Mouse (Mus musculus) liver, embryonic 15.5 days (tissue): ENCODE data around the gene Pdia6. TPM values are rescaled to one million over a fixed set of nuclear protein-coding genes. Genes with fewer than 3 reads are reported as not detected.

Experiments used
- ATAC-seq: fragments of 200-750 bp; cut with Nextera tagmentation; 2 replicates; pipeline ENCODE4 v1.8.0; 2017; ENCODE audit warnings: moderate number of reproducible peaks, mild to moderate bottlenecking, moderate library complexity; ENCODE audit not compliant: insufficient read depth
- H3K27ac ChIP-seq: fragments of 300-500 bp; sonication (generic); replicated peaks from 2 replicates; pipeline ENCODE4 v1.5.1; 2015; ENCODE audit warnings: mild to moderate bottlenecking, inconsistent platforms
- H3K27me3 ChIP-seq: fragments of 300-500 bp; sonication (generic); 2 replicates; pipeline ENCODE4 v1.6.1; 2015; ENCODE audit warnings: mild to moderate bottlenecking, inconsistent platforms
- H3K36me3 ChIP-seq: fragments of 300-500 bp; sonication (generic); replicated peaks from 2 replicates; pipeline ENCODE4 v1.6.1; 2015; ENCODE audit warnings: moderate library complexity, mild to moderate bottlenecking, inconsistent platforms
- H3K4me1 ChIP-seq: fragments of 300-500 bp; sonication (generic); replicated peaks from 2 replicates; pipeline ENCODE4 v1.6.1; 2015; ENCODE audit warnings: inconsistent platforms
- H3K4me2 ChIP-seq: fragments of 300-500 bp; sonication (generic); 2 replicates; pipeline ENCODE4 v1.6.1; 2015; ENCODE audit warnings: moderate library complexity, mild to moderate bottlenecking, inconsistent platforms
- H3K4me3 ChIP-seq: fragments of 300-500 bp; sonication (generic); replicated peaks from 2 replicates; pipeline ENCODE4 v1.5.1; 2015; ENCODE audit warnings: mild to moderate bottlenecking, inconsistent platforms
- H3K9ac ChIP-seq: fragments of 300-500 bp; sonication (generic); 2 replicates; pipeline ENCODE4 v1.6.1; 2015; ENCODE audit warnings: moderate library complexity, mild to moderate bottlenecking, inconsistent platforms
- H3K9me3 ChIP-seq: fragments of 300-500 bp; sonication (generic); replicated peaks from 2 replicates; pipeline ENCODE4 v1.6.1; 2016; ENCODE audit warnings: inconsistent platforms
- WGBS: fragments of 180-500 bp; shearing (Covaris S2); methylation state at CpG from one replicate; pipeline ENCODE4 v1.1.7; 2015; ENCODE audit warnings: mixed read lengths; ENCODE audit not compliant: insufficient replicate concordance; 5-methylcytosine and 5-hydroxymethylcytosine counted together
- polyA plus RNA-seq: library from polyadenylated mRNA; unstranded; fragments of >200 nt; fragmentation: Nextera tagmentation; extraction: Ambion mirVana; gene quantifications from 2 replicates; pipeline ENCODE4 v1.2.1, GENCODE M21; 2015

Pdia6 gene
- 225 and 228 TPM in 2 replicates for polyA plus RNA-seq

GRCm38 (mm10) chr12:17265971-17266672 is at the start of gene Pdia6:
Pdia6 (plus strand) TSS chr12:17266545.
- H3K9ac ChIP-seq = peak within 1 kb of the TSS; percentile 86
- peak; percentile 100 for ATAC-seq
- H3K36me3 ChIP-seq = peaks cover 12% of the 10 kb centered on the region
- H3K4me1 ChIP-seq = peaks cover 28% of the 10 kb centered on the region
- no peaks in the 10 kb centered on the region for H3K27me3 ChIP-seq
- H3K27ac ChIP-seq = peak within 1 kb of the TSS; percentile 77
- H3K4me3 ChIP-seq = peak within 1 kb of the TSS; percentile 81
- peak within 1 kb of the TSS; percentile 87 for H3K4me2 ChIP-seq
- H3K9me3 ChIP-seq = no peaks in the 10 kb centered on the region
- 2% methylated on average over 47 of the region's 48 CpGs for WGBS

GRCm38 (mm10) chr12:17218390-17218789 is 48.0 kb upstream of the Pdia6 start:
- Histone ChIP-seq H3K9me3 (no peaks in the 10 kb centered on the region), H3K36me3 (no peaks in the 10 kb centered on the region), H3K4me2 (no peak overlapping the region), H3K27ac (no peak overlapping the region), H3K27me3 (no peaks in the 10 kb centered on the region), H3K4me1 (no peaks in the 10 kb centered on the region), H3K9ac (no peak overlapping the region), H3K4me3 (no peak overlapping the region)
- WGBS = 54% methylated on average over 8 of the region's 8 CpGs
- no peak for ATAC-seq

GRCm38 (mm10) chr12:17219107-17219506 is 47.2 kb upstream of the Pdia6 start:
- Histone ChIP-seq H3K9me3 (no peaks in the 10 kb centered on the region), H3K27me3 (no peaks in the 10 kb centered on the region), H3K4me1 (no peaks in the 10 kb centered on the region), H3K27ac (no peak overlapping the region), H3K4me2 (no peak overlapping the region), H3K4me3 (no peak overlapping the region), H3K9ac (no peak overlapping the region), H3K36me3 (no peaks in the 10 kb centered on the region)
- no peak for ATAC-seq
- 26% methylated on average over 4 of the region's 4 CpGs for WGBS

GRCm38 (mm10) chr12:17220631-17221030 is 45.7 kb upstream of the Pdia6 start:
- Histone ChIP-seq H3K36me3 (no peaks in the 10 kb centered on the region), H3K9me3 (no peaks in the 10 kb centered on the region), H3K4me1 (no peaks in the 10 kb centered on the region), H3K4me2 (no peak overlapping the region), H3K27me3 (no peaks in the 10 kb centered on the region), H3K27ac (no peak overlapping the region), H3K9ac (no peak overlapping the region), H3K4me3 (no peak overlapping the region)
- WGBS = 43% methylated on average over 5 of the region's 5 CpGs
- ATAC-seq = no peak

GRCm38 (mm10) chr12:17221891-17222428 is 44.4 kb upstream of the Pdia6 start:
- H3K4me3 ChIP-seq = no peak overlapping the region
- 27% methylated on average over 5 of the region's 5 CpGs for WGBS
- ATAC-seq = no peak
- H3K9me3 ChIP-seq = no peaks in the 10 kb centered on the region
- H3K4me2 ChIP-seq = no peak overlapping the region
- H3K27me3 ChIP-seq = no peaks in the 10 kb centered on the region
- no peaks in the 10 kb centered on the region for H3K4me1 ChIP-seq
- no peak overlapping the region for H3K9ac ChIP-seq
- no peak overlapping the region for H3K27ac ChIP-seq
- H3K36me3 ChIP-seq = no peaks in the 10 kb centered on the region

- Histone ChIP-seq H3K9ac (no peak overlapping the region), H3K27ac (no peak overlapping the region), H3K4me1 (no peaks in the 10 kb centered on the region), H3K4me2 (no peak overlapping the region), H3K27me3 (no peaks in the 10 kb centered on the region), H3K4me3 (no peak overlapping the region), H3K36me3 (no peaks in the 10 kb centered on the region), H3K9me3 (no peaks in the 10 kb centered on the region)
- no peak for ATAC-seq
- 48% methylated on average over 3 of the region's 3 CpGs for WGBS
Measured at GRCm38 (mm10) chr12:17223050-17223449, 43.3 kb upstream of the Pdia6 start.

- H3K4me2 ChIP-seq = no peak overlapping the region
- H3K36me3 ChIP-seq = no peaks in the 10 kb centered on the region
- H3K4me3 ChIP-seq = no peak overlapping the region
- no peaks in the 10 kb centered on the region for H3K9me3 ChIP-seq
- 62% methylated on average over 5 of the region's 5 CpGs for WGBS
- no peaks in the 10 kb centered on the region for H3K4me1 ChIP-seq
- no peak overlapping the region for H3K27ac ChIP-seq
- no peak overlapping the region for H3K9ac ChIP-seq
- H3K27me3 ChIP-seq = no peaks in the 10 kb centered on the region
- ATAC-seq = no peak
Measured at GRCm38 (mm10) chr12:17225012-17225411, 41.3 kb upstream of the Pdia6 start.

GRCm38 (mm10) chr12:17227903-17228302 is 38.4 kb upstream of the Pdia6 start:
- Histone ChIP-seq H3K4me3 (no peak overlapping the region), H3K9ac (no peak overlapping the region), H3K9me3 (no peaks in the 10 kb centered on the region), H3K4me1 (no peaks in the 10 kb centered on the region), H3K4me2 (no peak overlapping the region), H3K27me3 (no peaks in the 10 kb centered on the region), H3K36me3 (no peaks in the 10 kb centered on the region), H3K27ac (no peak overlapping the region)
- no peak for ATAC-seq
- WGBS = 53% methylated on average over 4 of the region's 4 CpGs

GRCm38 (mm10) chr12:17230581-17230980 is 35.8 kb upstream of the Pdia6 start:
- ATAC-seq = no peak
- Histone ChIP-seq H3K27ac (no peak overlapping the region), H3K27me3 (no peaks in the 10 kb centered on the region)

GRCm38 (mm10) chr12:17231513-17231912 is 34.8 kb upstream of the Pdia6 start:
- Histone ChIP-seq H3K4me2 (no peak overlapping the region), H3K9me3 (no peaks in the 10 kb centered on the region), H3K27me3 (no peaks in the 10 kb centered on the region), H3K27ac (no peak overlapping the region), H3K9ac (no peak overlapping the region), H3K4me1 (no peaks in the 10 kb centered on the region), H3K36me3 (no peaks in the 10 kb centered on the region), H3K4me3 (no peak overlapping the region)
- WGBS = 75% methylated on average over 14 of the region's 14 CpGs
- no peak for ATAC-seq

More at GRCm38 (mm10) chr12:17230581-17230980, 35.8 kb upstream of the Pdia6 start:
- WGBS = 44% methylated on average over 5 of the region's 5 CpGs
- Histone ChIP-seq H3K36me3 (no peaks in the 10 kb centered on the region), H3K4me1 (no peaks in the 10 kb centered on the region), H3K4me2 (no peak overlapping the region), H3K9ac (no peak overlapping the region), H3K9me3 (no peaks in the 10 kb centered on the region), H3K4me3 (no peak overlapping the region)

GRCm38 (mm10) chr12:17235535-17236313 is 30.6 kb upstream of the Pdia6 start:
- 44% methylated on average over 11 of the region's 11 CpGs for WGBS
- Histone ChIP-seq H3K27ac (no peak overlapping the region), H3K4me3 (no peak overlapping the region), H3K4me2 (no peak overlapping the region), H3K9me3 (no peaks in the 10 kb centered on the region), H3K9ac (no peak overlapping the region), H3K36me3 (no peaks in the 10 kb centered on the region), H3K4me1 (no peaks in the 10 kb centered on the region), H3K27me3 (no peaks in the 10 kb centered on the region)
- no peak for ATAC-seq
